8 mouse cellular contexts compared by ENCODE assay signal in the genomic region with DNA sequence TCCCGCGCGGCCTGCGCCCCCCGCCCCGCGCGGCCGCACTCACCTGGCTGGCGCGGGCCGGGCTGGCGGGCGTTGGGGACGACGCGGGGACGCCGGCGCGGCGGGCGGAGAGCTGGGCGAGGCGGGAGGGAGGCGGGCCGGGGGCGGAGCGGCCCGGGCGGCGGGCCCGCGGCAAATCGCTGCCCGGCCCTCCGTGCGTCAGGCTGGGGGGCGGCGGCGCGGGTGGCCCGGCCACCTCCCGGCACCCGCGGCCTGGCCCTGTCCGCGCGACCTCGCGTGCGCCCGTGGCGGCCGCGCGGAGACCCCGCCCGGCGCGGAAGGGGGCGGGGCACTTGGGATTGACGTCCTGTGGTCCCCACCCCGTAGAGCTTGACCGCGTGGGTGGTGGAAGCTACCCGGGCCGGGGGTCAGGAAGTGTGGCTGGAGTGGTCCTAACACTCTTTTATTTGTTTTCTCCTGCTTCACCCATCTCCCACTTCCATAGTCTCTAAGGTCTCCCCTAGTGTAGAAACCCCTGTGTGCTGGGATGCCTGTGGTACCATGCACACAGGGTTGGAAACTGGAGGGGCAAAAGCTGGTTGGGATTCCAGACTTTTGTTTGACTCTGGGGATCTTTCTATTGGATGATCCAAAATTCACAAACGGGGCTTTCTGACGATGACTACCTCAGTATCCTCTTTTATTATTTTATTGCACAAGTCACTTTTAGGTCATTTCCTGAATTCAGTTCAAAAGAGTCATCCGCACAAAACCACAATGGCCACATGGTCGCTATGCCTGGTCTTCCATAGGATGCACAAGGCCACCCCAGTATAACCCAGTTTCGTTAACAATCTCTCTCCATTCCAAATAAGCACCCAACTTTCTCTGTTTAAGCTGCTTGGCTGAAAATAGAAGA. TPM values are rescaled to one million over a fixed set of nuclear protein-coding genes. Genes with fewer than 3 reads are reported as not detected.
DNase-seq lines count a peak whose midpoint lies in the region; ATAC-seq and TF ChIP-seq lines count a peak whose summit lies in the region.

Gene Sestd1 (minus strand): TSS at position 81 of the 898 bp plus-strand sequence.

- no peak for TF ChIP-seq CTCF in G1E (IDR thresholded peaks at IDR 0.05; ENCODE audit: low read depth, low read length)
- no peak for TF ChIP-seq CTCF in forebrain, postnatal 0 days (IDR thresholded peaks at IDR 0.05; ENCODE audit: low read depth)

- peak; percentile 5 for DNase-seq in G1E (ENCODE audit: low spot score)
- DNase-seq in cerebellum, adult 11 months, result peak; percentile 75
- DNase-seq in forebrain, postnatal 0 days, result peak; percentile 71
- peak; percentile 80 for DNase-seq in heart, postnatal 4 days
- peak in 1 of 2 experiments; percentile 45 for DNase-seq in layer of hippocampus, adult 8-10 months (ENCODE audit: low spot score in 2 of 2)
- peak; percentile 55 for DNase-seq in ovary, adult 18-20 months (ENCODE audit: low spot score)
- DNase-seq in urinary bladder, postnatal 25 days (ENCODE audit: low spot score), result peak; percentile 66

- H3K4me1 ChIP-seq in G1E (ENCODE audit: insufficient read depth, low read depth, low read length), result no peaks in the 10 kb centered on the region
- 0 out of 2 replicates have a peak, but pooled peaks cover 6% of the 10 kb centered on the region for H3K4me1 ChIP-seq in forebrain, postnatal 0 days (ENCODE audit: insufficient read depth)
- peaks cover 4% of the 10 kb centered on the region; the same call in 1 of the 2 replicates for H3K4me1 ChIP-seq in lung, embryonic 16.5 days (replicated peaks; ENCODE audit: control insufficient read depth, insufficient read depth, low read length)

- H3K36me3 ChIP-seq in G1E (replicated peaks), result no peaks in the 10 kb centered on the region
- no peaks in the 10 kb centered on the region for H3K36me3 ChIP-seq in forebrain, postnatal 0 days (ENCODE audit: insufficient read depth)
- no peaks in the 10 kb centered on the region for H3K36me3 ChIP-seq in lung, embryonic 16.5 days (ENCODE audit: control insufficient read depth, insufficient read depth, low read length)

- peak within 1 kb of the TSS; percentile 94 for H3K27ac ChIP-seq in forebrain, postnatal 0 days (ENCODE audit: low read depth, low read length)
- peak within 1 kb of the TSS; percentile 68 for H3K27ac ChIP-seq in lung, embryonic 16.5 days (ENCODE audit: low read length)

- ATAC-seq in G1E (ENCODE audit: extremely low read depth, insufficient number of reproducible peaks, low FRiP score, poor library complexity, severe bottlenecking), result no peak
- ATAC-seq in forebrain, postnatal 0 days, result peak; percentile 81
- peak; percentile 92 for ATAC-seq in lung, embryonic 16.5 days (ENCODE audit: low read depth)

- H3K27me3 ChIP-seq in G1E (ENCODE audit: insufficient read depth, low read length), result no peaks in the 10 kb centered on the region
- no peaks in the 10 kb centered on the region for H3K27me3 ChIP-seq in forebrain, postnatal 0 days (ENCODE audit: insufficient read depth, low read length)
- H3K27me3 ChIP-seq in lung, embryonic 16.5 days (ENCODE audit: control insufficient read depth, insufficient read depth, low read depth, low read length), result no peaks in the 10 kb centered on the region

- WGBS in forebrain, postnatal 0 days, result 8% methylated on average over 41 of the region's 73 CpGs
- WGBS in lung, embryonic 16.5 days, result 7% methylated on average over 37 of the region's 73 CpGs

- H3K9ac ChIP-seq in forebrain, postnatal 0 days, result peak within 1 kb of the TSS; percentile 99
- H3K9ac ChIP-seq in lung, embryonic 16.5 days (ENCODE audit: low read length), result peak within 1 kb of the TSS; percentile 96

- H3K4me3 ChIP-seq in G1E (ENCODE audit: low read depth, low read length), result no peak within 1 kb of the TSS; the same call in 1 of the 2 replicates
- peak within 1 kb of the TSS; percentile 93 for H3K4me3 ChIP-seq in forebrain, postnatal 0 days (ENCODE audit: low read depth, low read length)
- peak within 1 kb of the TSS; percentile 98 for H3K4me3 ChIP-seq in lung, embryonic 16.5 days (ENCODE audit: low read length)

- peak within 1 kb of the TSS; percentile 69 for H3K4me2 ChIP-seq in forebrain, postnatal 0 days (ENCODE audit: low read depth)
- peak within 1 kb of the TSS; percentile 91 for H3K4me2 ChIP-seq in lung, embryonic 16.5 days (ENCODE audit: low read depth, low read length)

- peaks cover 37% of the 10 kb centered on the region for H3K9me3 ChIP-seq in G1E (replicated peaks)
- no peaks in the 10 kb centered on the region for H3K9me3 ChIP-seq in forebrain, postnatal 0 days (ENCODE audit: low read length)
- H3K9me3 ChIP-seq in lung, embryonic 16.5 days (ENCODE audit: control insufficient read depth, low read length), result no peaks in the 10 kb centered on the region

RNA-seq across cellular contexts. Expression of gene Sestd1, which starts in this region (rescaled TPM):
- total RNA-seq in G1E (2014; fragmentation: Nextera tagmentation) (not detected in 2 replicates), G1E (2017) (0.17 and 0.22 TPM in 2 replicates)
- 0.02 TPM in 1 of 2 replicates, not detected in the other for polyA plus RNA-seq in G1E (2012)
- total RNA-seq in forebrain, postnatal 0 days (2014; rRNA removed), result 59.6 and 59.9 TPM in 2 replicates
- 21.7 and 28.1 TPM in 2 replicates for polyA plus RNA-seq in forebrain, postnatal 0 days (2015; fragmentation: Nextera tagmentation; extraction: Ambion mirVana)
- total RNA-seq in heart, postnatal 4 days (2021), result 10 to 100 TPM; 31.4 to 33.3 TPM
- 10 to 100 TPM; 31.5 to 38.2 (median 34.1) TPM for total RNA-seq in layer of hippocampus, adult 8-10 months (2022)
- polyA plus RNA-seq in lung, embryonic 16.5 days (2015; fragmentation: Nextera tagmentation; extraction: Ambion mirVana), result 14.8 and 17.1 TPM in 2 replicates

Comparison
In these comparisons a context has a peak if more than half of its experiments do, and no peak if none do; other contexts are left out.
1. RNA of gene Sestd1 (total RNA-seq): 59.6 to 59.9 TPM in forebrain, postnatal 0 days, 31.5 to 38.2 TPM in layer of hippocampus, adult 8-10 months and 31.4 to 33.3 TPM in heart, postnatal 4 days; 0.17 to 0.22 TPM in G1E; every median in the first group is over 10 times any median in the second.
2. RNA of gene Sestd1 (polyA plus RNA-seq): 21.7 to 28.1 TPM in forebrain, postnatal 0 days and 14.8 to 17.1 TPM in lung, embryonic 16.5 days; 0.02 TPM in G1E; every median in the first group is over 10 times any median in the second.
3. Peak in DNase-seq in G1E; RNA of the gene not detected or under 1 TPM.